Mouse (Mus musculus) stomach, postnatal 0 days (tissue): ENCODE results near the gene Rpn2.

Source experiments
- CTCF ChIP-seq: IDR thresholded peaks from 2 replicates; pipeline ENCODE4 v1.5.1; 2016; ENCODE audit warnings: antibody characterized with exemption, low read depth, mild to moderate bottlenecking, moderate library complexity
- EP300 ChIP-seq: optimal IDR thresholded peaks from 2 replicates; pipeline ENCODE3; 2016; ENCODE audit warnings: antibody characterized with exemption

DNA sequence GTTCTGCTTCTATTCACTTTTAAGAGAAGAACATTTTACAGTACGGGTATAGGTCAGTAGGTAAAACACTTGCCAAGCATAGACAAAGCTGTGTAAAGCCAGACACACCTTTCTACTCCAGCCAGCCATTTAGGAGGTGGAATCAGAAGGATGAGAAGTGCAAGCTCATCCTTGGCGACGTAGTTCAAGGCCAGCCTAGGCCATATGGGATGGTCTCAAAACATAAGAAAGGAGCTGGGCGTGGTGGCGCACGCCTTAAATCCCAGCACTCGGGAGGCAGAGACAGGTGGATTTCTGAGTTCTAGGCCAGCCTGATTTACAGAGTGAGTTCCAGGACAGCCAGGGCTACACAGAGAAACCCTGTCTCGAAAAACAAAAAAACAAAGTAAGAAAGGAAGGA lies 30.8 kb downstream of the Rpn2 start:
- TF ChIP-seq CTCF (no peak), EP300 (no peak)
